8 mouse cellular contexts compared by ENCODE assay signal in the genomic region with DNA sequence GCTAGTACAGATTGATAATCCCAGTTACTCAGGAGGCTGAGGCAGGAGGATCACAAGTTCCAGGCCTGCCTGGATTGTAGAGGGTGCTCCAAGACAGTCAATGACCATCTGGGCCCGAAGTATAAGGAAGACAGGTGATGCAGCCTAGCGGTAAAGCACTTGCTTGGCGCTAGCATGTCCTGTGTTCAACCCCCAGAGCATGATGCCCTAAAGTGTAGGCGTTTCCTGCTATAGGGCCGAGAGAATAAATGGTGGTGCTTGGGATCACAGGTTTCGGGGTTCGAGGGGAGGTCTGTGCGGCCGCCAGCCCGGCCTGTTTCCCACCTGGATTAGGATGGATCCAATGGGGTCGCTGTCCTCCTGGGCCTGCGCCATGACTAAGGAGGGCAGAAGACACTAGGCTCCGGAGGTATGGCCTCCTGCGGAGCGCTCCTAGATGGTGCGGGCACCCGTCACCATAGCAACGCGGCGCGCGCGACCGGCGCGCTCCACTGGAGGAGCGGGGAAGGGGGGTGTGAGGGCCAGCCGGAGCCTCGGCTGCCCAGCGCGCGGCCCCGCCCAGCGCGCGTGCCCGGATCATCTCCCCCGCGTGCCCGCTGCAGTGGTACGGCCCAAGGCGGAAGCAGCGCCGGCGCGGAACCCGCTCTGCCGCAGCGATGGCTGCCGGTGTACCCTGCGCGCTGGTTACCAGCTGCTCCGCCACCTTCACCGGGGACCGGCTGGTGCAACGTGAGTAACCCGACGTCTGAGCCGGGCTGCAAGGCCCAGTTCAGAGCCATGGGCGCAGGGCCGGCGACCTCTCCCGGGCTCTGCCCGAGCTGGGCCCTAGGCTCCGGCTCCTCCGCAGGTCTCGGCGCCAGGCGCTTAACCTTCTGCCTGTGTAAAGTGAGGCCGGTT. TPM values are rescaled to one million over a fixed set of nuclear protein-coding genes. Genes with fewer than 3 reads are reported as not detected.
DNase-seq lines count a peak whose midpoint lies in the region; ATAC-seq and TF ChIP-seq lines count a peak whose summit lies in the region.

A gene (minus strand): TSS at position 451 of the 897 bp plus-strand sequence.
A gene (plus strand): TSS at position 618 of the 897 bp plus-strand sequence.

- H3K27ac ChIP-seq in bone marrow, adult 2 months (ENCODE audit: control insufficient read depth, insufficient read depth, low read depth, low read length, poor library complexity): peak within 1 kb of the TSS; percentile 16; the same call in 1 of the 2 replicates
- peak within 1 kb of the TSS; percentile 52; the same call in 1 of the 2 replicates for H3K27ac ChIP-seq in embryonic facial prominence, embryonic 14.5 days (replicated peaks; ENCODE audit: low read depth, low read length)
- H3K27ac ChIP-seq in limb, embryonic 13.5 days: no peak within 1 kb of the TSS; the same call in 1 of the 2 replicates
- peak within 1 kb of the TSS; percentile 77 for H3K27ac ChIP-seq in midbrain, embryonic 15.5 days

- peak; percentile 94 for TF ChIP-seq POLR2A in bone marrow, adult 2 months (IDR thresholded peaks at IDR 0.05; ENCODE audit: borderline replicate concordance, control insufficient read depth, low read depth, low read length)

- 0 out of 2 replicates have a peak, but pooled peaks have one; percentile 9 for TF ChIP-seq CTCF in bone marrow, adult 2 months (IDR thresholded peaks at IDR 0.05; ENCODE audit: control insufficient read depth, insufficient read depth, low read length)

- peak within 1 kb of the TSS; percentile 86 for H3K9ac ChIP-seq in embryonic facial prominence, embryonic 14.5 days (ENCODE audit: low read depth, low read length)
- peak within 1 kb of the TSS; percentile 82 for H3K9ac ChIP-seq in limb, embryonic 13.5 days
- peak within 1 kb of the TSS; percentile 95 for H3K9ac ChIP-seq in midbrain, embryonic 15.5 days

- H3K36me3 ChIP-seq in embryonic facial prominence, embryonic 14.5 days (ENCODE audit: control insufficient read depth, insufficient read depth, low read length): no peaks in the 10 kb centered on the region
- H3K36me3 ChIP-seq in limb, embryonic 13.5 days: no peaks in the 10 kb centered on the region
- H3K36me3 ChIP-seq in midbrain, embryonic 15.5 days (replicated peaks): no peaks in the 10 kb centered on the region

- peaks cover 6% of the 10 kb centered on the region for H3K4me1 ChIP-seq in bone marrow, adult 2 months (ENCODE audit: control insufficient read depth, insufficient read depth, low read length)
- H3K4me1 ChIP-seq in embryonic facial prominence, embryonic 14.5 days (ENCODE audit: control insufficient read depth, insufficient read depth, low read length): peaks cover 12% of the 10 kb centered on the region; the same call in 1 of the 2 replicates
- peaks cover 30% of the 10 kb centered on the region for H3K4me1 ChIP-seq in limb, embryonic 13.5 days
- peaks cover 16% of the 10 kb centered on the region for H3K4me1 ChIP-seq in midbrain, embryonic 15.5 days

- H3K9me3 ChIP-seq in embryonic facial prominence, embryonic 14.5 days (ENCODE audit: control insufficient read depth, low read length): no peaks in the 10 kb centered on the region
- H3K9me3 ChIP-seq in limb, embryonic 13.5 days: no peaks in the 10 kb centered on the region
- H3K9me3 ChIP-seq in midbrain, embryonic 15.5 days: no peaks in the 10 kb centered on the region

- WGBS in bone marrow, adult 2 months: 1% methylated on average over 70 of the region's 70 CpGs
- 5% methylated on average over 28 of the region's 70 CpGs for WGBS in embryonic facial prominence, embryonic 14.5 days
- 2% methylated on average over 70 of the region's 70 CpGs for WGBS in limb, embryonic 13.5 days
- WGBS in midbrain, embryonic 15.5 days: 1% methylated on average over 70 of the region's 70 CpGs

- H3K4me2 ChIP-seq in embryonic facial prominence, embryonic 14.5 days (ENCODE audit: low read depth, low read length): peak within 1 kb of the TSS; percentile 61
- H3K4me2 ChIP-seq in limb, embryonic 13.5 days (replicated peaks): peak within 1 kb of the TSS; percentile 65
- peak within 1 kb of the TSS; percentile 67 for H3K4me2 ChIP-seq in midbrain, embryonic 15.5 days

- peak; percentile 99 for ATAC-seq in embryonic facial prominence, embryonic 14.5 days (ENCODE audit: low read depth)
- peak; percentile 93 for ATAC-seq in limb, embryonic 13.5 days (ENCODE audit: low FRiP score, low read depth)
- peak; percentile 98 for ATAC-seq in midbrain, embryonic 15.5 days (replicated peaks)

- no peaks in the 10 kb centered on the region for H3K27me3 ChIP-seq in embryonic facial prominence, embryonic 14.5 days (replicated peaks; ENCODE audit: control insufficient read depth, insufficient read depth, low read length)
- H3K27me3 ChIP-seq in limb, embryonic 13.5 days: no peaks in the 10 kb centered on the region
- H3K27me3 ChIP-seq in midbrain, embryonic 15.5 days (replicated peaks): no peaks in the 10 kb centered on the region

- DNase-seq in A20 (ENCODE audit: low read depth, low spot score): peak; percentile 98
- peak; percentile 95 for DNase-seq in embryonic facial prominence, embryonic 14.5 days (ENCODE audit: low spot score)
- DNase-seq in heart, adult 8-10 months (ENCODE audit: low spot score): peak; percentile 92
- peak; percentile 96 for DNase-seq in kidney, adult 8-10 months
- DNase-seq in spleen, adult 18-20 months: peak; percentile 97 to 98

- peak within 1 kb of the TSS; percentile 92 for H3K4me3 ChIP-seq in bone marrow, adult 2 months (replicated peaks; ENCODE audit: control insufficient read depth, low read depth, low read length)
- H3K4me3 ChIP-seq in embryonic facial prominence, embryonic 14.5 days (ENCODE audit: low read depth, low read length): peak within 1 kb of the TSS; percentile 94
- H3K4me3 ChIP-seq in limb, embryonic 13.5 days: peak within 1 kb of the TSS; percentile 86
- H3K4me3 ChIP-seq in midbrain, embryonic 15.5 days: peak within 1 kb of the TSS; percentile 89

RNA-seq across cellular contexts. Expression of the first gene that starts in this region (rescaled TPM):
- polyA plus RNA-seq in bone marrow, adult 2 months (2011; ENCODE audit: insufficient read depth, insufficient read length, low replicate concordance, missing spikeins): not detected in 2 replicates
- polyA plus RNA-seq in embryonic facial prominence, embryonic 14.5 days (2014; fragmentation: Nextera tagmentation; extraction: Ambion mirVana): 0.22 and 0.25 TPM in 2 replicates
- not detected for total RNA-seq in heart, adult 8-10 months (2022)
- 0.15 and 0.20 TPM in 2 replicates for polyA plus RNA-seq in limb, embryonic 13.5 days (2015; fragmentation: Nextera tagmentation; extraction: Ambion mirVana)
- 0.04 and 0.09 TPM in 2 replicates for polyA plus RNA-seq in midbrain, embryonic 15.5 days (2015; fragmentation: Nextera tagmentation; extraction: Ambion mirVana)

RNA-seq across cellular contexts. Expression of the second gene that starts in this region (rescaled TPM):
- polyA plus RNA-seq in bone marrow, adult 2 months (2011; ENCODE audit: insufficient read depth, insufficient read length, low replicate concordance, missing spikeins): 10.2 and 13.9 TPM in 2 replicates
- 26.2 and 27.4 TPM in 2 replicates for polyA plus RNA-seq in embryonic facial prominence, embryonic 14.5 days (2014; fragmentation: Nextera tagmentation; extraction: Ambion mirVana)
- 10 to 100 TPM; 14.6 to 23.9 (median 20.2) TPM for total RNA-seq in heart, adult 8-10 months (2022)
- 21.7 and 26.2 TPM in 2 replicates for polyA plus RNA-seq in limb, embryonic 13.5 days (2015; fragmentation: Nextera tagmentation; extraction: Ambion mirVana)
- 61.0 and 62.9 TPM in 2 replicates for polyA plus RNA-seq in midbrain, embryonic 15.5 days (2015; fragmentation: Nextera tagmentation; extraction: Ambion mirVana)
